Mouse (Mus musculus): ENCODE measurements around the gene Yipf1. TPM values are rescaled to one million over a fixed set of nuclear protein-coding genes. Genes with fewer than 3 reads are reported as not detected.

Gene Yipf1
- polyA plus RNA-seq, 1 experiment from 2014 or later: 51.8 TPM

- no peaks in the 10 kb centered on the region for H3K27me3 ChIP-seq (ENCODE audit: control insufficient read depth, insufficient read depth, low read length)
- H3K4me3 ChIP-seq (ENCODE audit: low read depth, low read length): no peak overlapping the region
- WGBS: 72% methylated on average over 4 of the region's 4 CpGs
These were observed 11.3 kb upstream of the Yipf1 start for GRCm38 (mm10) chr4:107302832-107303231.

GRCm38 (mm10) chr4:107303531-107303930 is 10.6 kb upstream of the Yipf1 start:
- no peaks in the 10 kb centered on the region for H3K4me1 ChIP-seq (ENCODE audit: control insufficient read depth, insufficient read depth, low read length)
- no peaks in the 10 kb centered on the region for H3K9me3 ChIP-seq (replicated peaks; ENCODE audit: control insufficient read depth, low read length)
- no peaks in the 10 kb centered on the region for H3K27me3 ChIP-seq (ENCODE audit: control insufficient read depth, insufficient read depth, low read length)
- DNase-seq (ENCODE audit: low spot score): no peak
- H3K4me2 ChIP-seq (ENCODE audit: low read depth, low read length): no peak overlapping the region
- H3K27ac ChIP-seq (replicated peaks; ENCODE audit: low read depth, low read length): no peak overlapping the region
- ATAC-seq (replicated peaks; ENCODE audit: insufficient number of reproducible peaks, low FRiP score, low TSS enrichment, low read depth): no peak
- H3K9ac ChIP-seq (replicated peaks; ENCODE audit: low read length): no peak overlapping the region
- H3K4me3 ChIP-seq (ENCODE audit: low read depth, low read length): no peak overlapping the region
- H3K36me3 ChIP-seq (replicated peaks; ENCODE audit: control insufficient read depth, insufficient read depth, low read depth, low read length): no peaks in the 10 kb centered on the region
- 47% methylated on average over 3 of the region's 3 CpGs for WGBS

More at GRCm38 (mm10) chr4:107302832-107303231, 11.3 kb upstream of the Yipf1 start:
- Histone ChIP-seq H3K4me1 (ENCODE audit: control insufficient read depth, insufficient read depth, low read length) (no peaks in the 10 kb centered on the region), H3K9me3 (replicated peaks; ENCODE audit: control insufficient read depth, low read length) (no peaks in the 10 kb centered on the region), H3K27ac (replicated peaks; ENCODE audit: low read depth, low read length) (no peak overlapping the region), H3K9ac (replicated peaks; ENCODE audit: low read length) (no peak overlapping the region), H3K36me3 (replicated peaks; ENCODE audit: control insufficient read depth, insufficient read depth, low read depth, low read length) (no peaks in the 10 kb centered on the region), H3K4me2 (ENCODE audit: low read depth, low read length) (no peak overlapping the region)
- ATAC-seq (replicated peaks; ENCODE audit: insufficient number of reproducible peaks, low FRiP score, low TSS enrichment, low read depth) (no peak), DNase-seq (ENCODE audit: low spot score) (no peak)

- WGBS: 65% methylated on average over 6 of the region's 6 CpGs
- ATAC-seq (replicated peaks; ENCODE audit: insufficient number of reproducible peaks, low FRiP score, low TSS enrichment, low read depth) (no peak), DNase-seq (ENCODE audit: low spot score) (no peak)
- Histone ChIP-seq H3K4me1 (ENCODE audit: control insufficient read depth, insufficient read depth, low read length) (no peaks in the 10 kb centered on the region), H3K36me3 (replicated peaks; ENCODE audit: control insufficient read depth, insufficient read depth, low read depth, low read length) (no peaks in the 10 kb centered on the region), H3K4me2 (ENCODE audit: low read depth, low read length) (no peak within 1 kb of the TSS), H3K27ac (replicated peaks; ENCODE audit: low read depth, low read length) (no peak within 1 kb of the TSS), H3K4me3 (ENCODE audit: low read depth, low read length) (no peak within 1 kb of the TSS), H3K27me3 (ENCODE audit: control insufficient read depth, insufficient read depth, low read length) (no peaks in the 10 kb centered on the region), H3K9ac (replicated peaks; ENCODE audit: low read length) (no peak within 1 kb of the TSS), H3K9me3 (replicated peaks; ENCODE audit: control insufficient read depth, low read length) (no peaks in the 10 kb centered on the region)
These were observed 7.2 kb upstream of the Yipf1 start, which contains the start of gene Dio1 for GRCm38 (mm10) chr4:107306966-107307365. Gene Dio1 (minus strand): TSS chr4:107307169.

GRCm38 (mm10) chr4:107314479-107314805 is 279 bp downstream of the Yipf1 start:
- H3K4me1 ChIP-seq (ENCODE audit: control insufficient read depth, insufficient read depth, low read length): no peaks in the 10 kb centered on the region; the same call in 1 of the 2 replicates
- 11% methylated on average over 7 of the region's 7 CpGs for WGBS
- no peaks in the 10 kb centered on the region for H3K9me3 ChIP-seq (replicated peaks; ENCODE audit: control insufficient read depth, low read length)
- ATAC-seq (replicated peaks; ENCODE audit: insufficient number of reproducible peaks, low FRiP score, low TSS enrichment, low read depth) (no peak; the same call in 1 of the 2 replicates), DNase-seq (ENCODE audit: low spot score) (peak; percentile 9)
- H3K4me2 ChIP-seq (ENCODE audit: low read depth, low read length): peak overlapping the region; percentile 66
- no peak overlapping the region for H3K27ac ChIP-seq (replicated peaks; ENCODE audit: low read depth, low read length)
- H3K9ac ChIP-seq (replicated peaks; ENCODE audit: low read length): peak overlapping the region; percentile 60
- H3K4me3 ChIP-seq (ENCODE audit: low read depth, low read length): peak overlapping the region; percentile 65
- no peaks in the 10 kb centered on the region; the same call in 1 of the 2 replicates for H3K36me3 ChIP-seq (replicated peaks; ENCODE audit: control insufficient read depth, insufficient read depth, low read depth, low read length)
- H3K27me3 ChIP-seq (ENCODE audit: control insufficient read depth, insufficient read depth, low read length): no peaks in the 10 kb centered on the region

- no peaks in the 10 kb centered on the region; the same call in 1 of the 2 replicates for H3K4me1 ChIP-seq (ENCODE audit: control insufficient read depth, insufficient read depth, low read length)
- H3K9me3 ChIP-seq (replicated peaks; ENCODE audit: control insufficient read depth, low read length): no peaks in the 10 kb centered on the region
- no peaks in the 10 kb centered on the region; the same call in 1 of the 2 replicates for H3K36me3 ChIP-seq (replicated peaks; ENCODE audit: control insufficient read depth, insufficient read depth, low read depth, low read length)
- no peak overlapping the region for H3K27ac ChIP-seq (replicated peaks; ENCODE audit: low read depth, low read length)
- ATAC-seq (replicated peaks; ENCODE audit: insufficient number of reproducible peaks, low FRiP score, low TSS enrichment, low read depth) (no peak), DNase-seq (ENCODE audit: low spot score) (no peak)
- H3K27me3 ChIP-seq (ENCODE audit: control insufficient read depth, insufficient read depth, low read length): no peaks in the 10 kb centered on the region
- 83% methylated on average over 8 of the region's 8 CpGs for WGBS
- no peak overlapping the region for H3K4me2 ChIP-seq (ENCODE audit: low read depth, low read length)
- no peak overlapping the region for H3K4me3 ChIP-seq (ENCODE audit: low read depth, low read length)
- no peak overlapping the region for H3K9ac ChIP-seq (replicated peaks; ENCODE audit: low read length)
These were observed 4.5 kb downstream of the Yipf1 start for GRCm38 (mm10) chr4:107318646-107319045.

DNA sequence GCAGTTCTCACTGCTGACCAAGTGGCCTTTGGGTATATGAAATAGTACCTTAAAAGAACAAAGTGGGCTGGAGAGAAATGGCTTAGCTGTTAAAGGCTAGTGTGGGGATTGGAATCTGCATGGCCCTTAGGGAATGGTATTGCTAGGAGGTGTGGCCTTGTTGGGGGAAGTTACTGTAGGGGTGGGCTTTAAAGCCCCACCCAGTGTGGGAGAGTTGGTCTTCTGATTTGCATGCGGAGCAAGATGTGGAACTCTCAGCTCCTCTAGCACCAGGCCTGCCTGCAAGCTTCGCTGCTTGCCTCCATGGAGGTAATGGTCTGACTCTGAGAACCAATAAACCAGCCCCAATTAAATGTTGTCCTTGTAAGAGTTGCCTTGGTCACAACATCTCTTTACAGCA is 6.9 kb downstream of the Yipf1 start:
- H3K9me3 ChIP-seq (replicated peaks; ENCODE audit: control insufficient read depth, low read length): no peaks in the 10 kb centered on the region
- H3K27ac ChIP-seq (replicated peaks; ENCODE audit: low read depth, low read length): no peak overlapping the region
- no peaks in the 10 kb centered on the region for H3K4me1 ChIP-seq (ENCODE audit: control insufficient read depth, insufficient read depth, low read length)
- no peak overlapping the region for H3K4me2 ChIP-seq (ENCODE audit: low read depth, low read length)
- H3K4me3 ChIP-seq (ENCODE audit: low read depth, low read length): no peak overlapping the region
- ATAC-seq (replicated peaks; ENCODE audit: insufficient number of reproducible peaks, low FRiP score, low TSS enrichment, low read depth): no peak
- no peaks in the 10 kb centered on the region for H3K27me3 ChIP-seq (ENCODE audit: control insufficient read depth, insufficient read depth, low read length)
- H3K9ac ChIP-seq (replicated peaks; ENCODE audit: low read length): no peak overlapping the region
- no peaks in the 10 kb centered on the region; the same call in 1 of the 2 replicates for H3K36me3 ChIP-seq (replicated peaks; ENCODE audit: control insufficient read depth, insufficient read depth, low read depth, low read length)
- DNase-seq (ENCODE audit: low spot score): no peak
- WGBS: 78% methylated on average over 2 of the region's 2 CpGs

- Histone ChIP-seq H3K27me3 (ENCODE audit: control insufficient read depth, insufficient read depth, low read length) (no peaks in the 10 kb centered on the region), H3K4me1 (ENCODE audit: control insufficient read depth, insufficient read depth, low read length) (no peaks in the 10 kb centered on the region), H3K27ac (replicated peaks; ENCODE audit: low read depth, low read length) (no peak overlapping the region), H3K4me2 (ENCODE audit: low read depth, low read length) (no peak overlapping the region), H3K4me3 (ENCODE audit: low read depth, low read length) (no peak overlapping the region), H3K9ac (replicated peaks; ENCODE audit: low read length) (no peak overlapping the region), H3K9me3 (replicated peaks; ENCODE audit: control insufficient read depth, low read length) (no peaks in the 10 kb centered on the region), H3K36me3 (replicated peaks; ENCODE audit: control insufficient read depth, insufficient read depth, low read depth, low read length) (no peaks in the 10 kb centered on the region; the same call in 1 of the 2 replicates)
- DNase-seq (ENCODE audit: low spot score) (no peak), ATAC-seq (replicated peaks; ENCODE audit: insufficient number of reproducible peaks, low FRiP score, low TSS enrichment, low read depth) (no peak)
- 94% methylated on average over 2 of the region's 2 CpGs for WGBS
These were observed 8.9 kb downstream of the Yipf1 start for GRCm38 (mm10) chr4:107323113-107323512.

- H3K9ac ChIP-seq (replicated peaks; ENCODE audit: low read length): no peak overlapping the region
- WGBS: 92% methylated on average over 8 of the region's 8 CpGs
- no peaks in the 10 kb centered on the region for H3K9me3 ChIP-seq (replicated peaks; ENCODE audit: control insufficient read depth, low read length)
- no peak overlapping the region for H3K27ac ChIP-seq (replicated peaks; ENCODE audit: low read depth, low read length)
- no peaks in the 10 kb centered on the region for H3K4me1 ChIP-seq (ENCODE audit: control insufficient read depth, insufficient read depth, low read length)
- no peak overlapping the region for H3K4me2 ChIP-seq (ENCODE audit: low read depth, low read length)
- no peak for DNase-seq (ENCODE audit: low spot score)
- H3K4me3 ChIP-seq (ENCODE audit: low read depth, low read length): no peak overlapping the region
- no peaks in the 10 kb centered on the region for H3K27me3 ChIP-seq (ENCODE audit: control insufficient read depth, insufficient read depth, low read length)
- ATAC-seq (replicated peaks; ENCODE audit: insufficient number of reproducible peaks, low FRiP score, low TSS enrichment, low read depth): no peak
- no peaks in the 10 kb centered on the region for H3K36me3 ChIP-seq (replicated peaks; ENCODE audit: control insufficient read depth, insufficient read depth, low read depth, low read length)
These were observed 14.4 kb downstream of the Yipf1 start for GRCm38 (mm10) chr4:107328530-107328929.

All from embryonic facial prominence, embryonic 11.5 days (tissue).